Mouse (Mus musculus) cerebellum, postnatal 14 days (tissue): ENCODE data around the gene Abtb2.

ENCODE experiments used
- DNase-seq, 2 experiments: peaks; one replicate each; pipeline ENCODE4 v3.0.0; 2021; ENCODE audit warnings: mixed read lengths in 2 of 2

Gene Abtb2

GRCm38 (mm10) chr2:103667962-103668815, 102.1 kb downstream of the Abtb2 start:
- DNase-seq = peak; percentile 61 to 76

DNA sequence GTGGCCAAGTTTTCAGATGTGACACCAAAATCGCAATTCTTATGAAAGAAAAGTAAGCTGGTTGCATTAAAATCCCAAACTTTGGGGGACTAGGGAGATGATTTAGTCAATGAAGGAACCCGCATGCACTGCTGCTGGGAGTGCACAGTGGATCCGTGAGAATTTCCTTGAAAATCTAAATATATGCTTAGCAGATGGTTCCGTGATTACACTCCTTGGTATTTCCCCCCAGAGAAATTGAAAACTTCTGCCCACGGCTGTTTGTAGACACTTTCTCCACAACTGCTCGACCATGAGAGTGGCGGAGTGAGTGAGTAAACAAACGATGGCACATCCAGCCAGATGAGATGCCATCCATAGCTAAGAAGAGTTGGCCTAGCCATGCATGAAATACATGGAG, 102.8 kb downstream of the Abtb2 start:
- DNase-seq = no peak

- DNase-seq = no peak
Measured at GRCm38 (mm10) chr2:103669561-103669960, 103.5 kb downstream of the Abtb2 start.

DNA sequence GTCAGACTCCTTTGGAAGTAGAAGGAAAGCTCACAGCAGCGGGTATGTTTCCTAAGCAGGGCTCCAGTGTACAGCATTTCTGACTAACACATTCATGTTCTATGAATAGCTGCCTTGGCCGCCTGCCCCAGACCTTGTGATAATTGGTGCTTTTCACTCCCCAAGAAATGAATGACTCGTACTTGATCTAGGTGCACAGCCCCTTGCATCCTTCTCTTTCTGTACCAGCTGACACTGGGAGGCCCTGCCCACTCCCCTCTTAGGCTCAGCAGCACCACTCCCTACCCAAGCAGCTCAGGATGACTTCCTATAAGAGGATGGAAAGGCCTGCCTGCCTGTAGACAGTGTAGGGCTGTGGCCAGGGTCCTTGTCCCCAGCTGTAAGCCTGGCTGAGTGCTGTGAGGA, 104.2 kb downstream of the Abtb2 start:
- DNase-seq = peak; percentile 77 to 81

- no peak for DNase-seq
Measured at GRCm38 (mm10) chr2:103672573-103673119, 106.5 kb downstream of the Abtb2 start.

DNA sequence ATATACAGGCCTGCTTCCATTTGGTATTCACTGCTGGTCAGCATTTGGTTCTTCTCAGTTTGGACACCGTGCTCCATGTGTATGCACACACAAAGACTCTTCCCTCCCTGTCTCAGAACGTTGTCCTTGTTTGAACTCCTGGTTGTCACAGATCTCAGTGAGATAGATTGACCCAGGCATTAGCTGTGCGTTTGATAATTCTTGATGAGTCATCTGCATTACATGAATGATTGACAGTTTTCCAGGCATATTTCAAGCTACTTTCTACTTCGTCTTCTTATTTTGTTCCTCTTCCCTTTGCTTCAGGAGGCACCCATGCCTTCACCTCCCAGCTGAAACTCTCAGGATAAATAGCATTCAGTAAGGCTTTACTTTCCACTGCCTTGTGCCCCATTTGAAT, 107.5 kb downstream of the Abtb2 start:
- DNase-seq = no peak

GRCm38 (mm10) chr2:103675391-103675790, 109.3 kb downstream of the Abtb2 start:
- no peak for DNase-seq

GRCm38 (mm10) chr2:103676808-103677207, 110.7 kb downstream of the Abtb2 start:
- DNase-seq = no peak

GRCm38 (mm10) chr2:103677614-103678369, 111.7 kb downstream of the Abtb2 start:
- no peak for DNase-seq

DNA sequence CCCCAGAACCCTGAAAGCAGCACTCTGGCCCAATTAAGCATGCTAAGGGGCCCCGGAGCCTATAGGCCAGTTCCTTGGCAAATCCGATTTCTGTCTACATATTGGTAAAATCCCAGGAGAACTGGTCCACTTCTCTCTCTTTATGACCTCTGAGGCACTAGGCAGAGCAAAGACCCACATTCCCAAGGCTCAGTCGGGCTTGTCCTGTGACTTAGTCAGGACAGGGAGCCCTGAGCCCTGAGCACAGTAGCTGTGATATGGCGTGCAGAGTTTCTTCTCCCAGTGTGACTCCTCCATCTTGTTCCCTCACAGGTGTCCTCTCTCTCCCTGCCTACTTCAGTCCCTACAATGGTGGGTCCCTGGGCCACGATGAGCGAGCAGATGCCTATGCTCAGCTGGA, 112.3 kb downstream of the Abtb2 start:
- DNase-seq = no peak

GRCm38 (mm10) chr2:103680364-103681110, 114.4 kb downstream of the Abtb2 start:
- DNase-seq = no peak

- peak; percentile 33 to 55 for DNase-seq
Measured at GRCm38 (mm10) chr2:103681149-103681548, 115.0 kb downstream of the Abtb2 start.

- DNase-seq = no peak
Measured at GRCm38 (mm10) chr2:103682261-103682722, 116.2 kb downstream of the Abtb2 start.

DNA sequence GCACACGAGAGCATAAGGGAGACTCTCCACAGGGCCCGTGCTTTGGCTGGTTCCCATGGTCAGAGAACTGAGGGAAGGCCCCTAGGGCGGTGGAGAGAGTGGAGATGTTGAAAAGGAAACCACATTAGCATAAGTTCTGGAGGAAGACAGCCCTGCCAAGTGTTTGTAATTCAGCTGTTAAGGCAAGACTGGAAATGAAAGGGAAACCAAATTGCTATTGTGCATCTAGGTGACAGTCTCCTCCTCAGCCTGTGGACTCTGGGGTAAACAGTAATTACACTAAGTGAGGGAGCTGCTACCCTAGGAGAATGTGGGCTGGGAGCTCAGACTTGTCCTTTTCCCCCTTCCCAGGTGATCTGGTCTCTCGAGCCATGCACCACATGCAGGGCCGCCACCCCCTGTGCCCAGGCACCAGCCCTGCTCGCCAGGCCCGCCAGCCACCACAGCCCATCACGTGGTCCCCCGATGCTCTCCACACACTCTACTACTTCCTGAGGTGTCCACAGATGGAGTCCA, 116.9 kb downstream of the Abtb2 start:
- DNase-seq = no peak

DNA sequence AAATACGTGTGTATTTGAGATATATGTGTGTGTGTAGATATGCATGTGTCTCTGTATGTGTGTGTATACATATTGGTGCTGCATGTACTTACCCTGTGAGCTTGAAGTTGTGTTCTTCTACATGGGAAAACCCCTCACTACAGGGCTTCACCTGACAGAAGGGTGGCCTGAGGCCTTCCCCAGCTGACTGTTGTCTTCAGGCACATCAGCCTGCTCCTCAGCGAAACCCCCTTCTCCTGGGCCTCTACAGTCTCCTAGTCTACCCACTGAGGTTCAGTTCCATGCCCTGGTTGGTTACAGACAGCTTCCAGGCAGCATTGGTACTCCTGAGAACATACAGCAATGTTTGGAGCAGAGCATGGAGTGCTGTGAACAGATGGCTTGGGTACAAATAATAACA, 118.3 kb downstream of the Abtb2 start:
- DNase-seq = no peak

GRCm38 (mm10) chr2:103684926-103685577, 118.9 kb downstream of the Abtb2 start:
- no peak for DNase-seq

DNA sequence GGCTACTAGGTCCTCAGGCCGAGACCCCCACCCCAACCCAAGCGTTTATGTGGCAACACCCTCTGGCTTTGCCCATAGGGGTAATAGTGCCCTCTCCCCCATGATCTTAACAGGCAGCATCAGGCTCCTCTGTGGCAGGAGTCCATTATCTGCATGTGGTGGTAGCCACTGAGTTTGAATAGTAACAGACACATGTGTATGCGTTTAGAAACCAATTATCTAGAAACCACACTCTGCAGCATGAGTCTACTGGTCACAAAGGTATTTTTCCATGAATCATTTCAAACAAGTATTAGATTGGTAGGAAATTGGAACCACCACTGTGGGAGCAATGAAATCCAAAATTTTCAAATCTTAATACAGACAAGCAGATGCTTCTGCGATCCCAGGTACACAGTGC, 119.5 kb downstream of the Abtb2 start:
- no peak for DNase-seq

- peak in 1 of 2 experiments; percentile 47 for DNase-seq
Measured at GRCm38 (mm10) chr2:103687143-103687542, 121.0 kb downstream of the Abtb2 start.

DNA sequence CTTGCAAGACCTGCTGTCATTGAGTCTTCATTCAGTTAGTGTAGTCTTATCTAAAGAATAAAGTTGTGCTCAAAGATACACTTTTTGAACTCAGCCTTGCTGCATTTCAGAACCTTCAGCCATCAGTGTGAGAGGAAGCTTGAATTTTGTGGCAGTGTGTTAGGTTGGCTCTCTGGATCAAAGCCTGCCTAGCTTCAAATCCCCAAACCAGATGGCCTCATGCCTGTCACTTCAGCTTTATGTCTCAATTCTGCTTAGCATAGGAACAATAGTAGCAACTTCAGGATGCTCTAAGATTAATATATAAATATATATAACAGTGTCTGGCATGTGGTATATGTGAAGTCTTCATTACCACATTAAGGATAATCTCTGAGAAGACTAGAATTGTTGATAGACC, 121.8 kb downstream of the Abtb2 start:
- DNase-seq = peak; percentile 45 to 56

- peak; percentile 66 to 72 for DNase-seq
Measured at GRCm38 (mm10) chr2:103690425-103690824, 124.3 kb downstream of the Abtb2 start.

DNA sequence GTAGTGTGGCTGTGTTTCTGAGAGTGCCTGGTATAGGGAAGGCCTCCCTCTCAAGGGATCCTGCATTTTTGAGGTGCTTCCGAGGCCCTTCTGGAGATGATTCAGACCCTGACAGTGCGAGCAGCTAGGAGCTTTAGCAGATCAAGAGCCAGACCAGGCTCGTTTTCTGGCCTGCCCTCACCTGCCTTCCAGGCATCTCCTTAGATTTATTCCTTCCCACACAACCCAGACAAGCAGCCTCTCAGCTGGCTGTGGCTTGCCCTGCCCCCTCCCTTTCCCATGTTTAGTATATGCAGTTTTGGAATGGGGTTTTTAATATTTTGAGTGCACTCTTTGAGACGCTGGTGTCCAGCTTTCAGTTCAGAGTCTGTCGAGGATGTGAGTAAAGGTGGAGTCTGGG, 124.7 kb downstream of the Abtb2 start:
- no peak for DNase-seq

DNA sequence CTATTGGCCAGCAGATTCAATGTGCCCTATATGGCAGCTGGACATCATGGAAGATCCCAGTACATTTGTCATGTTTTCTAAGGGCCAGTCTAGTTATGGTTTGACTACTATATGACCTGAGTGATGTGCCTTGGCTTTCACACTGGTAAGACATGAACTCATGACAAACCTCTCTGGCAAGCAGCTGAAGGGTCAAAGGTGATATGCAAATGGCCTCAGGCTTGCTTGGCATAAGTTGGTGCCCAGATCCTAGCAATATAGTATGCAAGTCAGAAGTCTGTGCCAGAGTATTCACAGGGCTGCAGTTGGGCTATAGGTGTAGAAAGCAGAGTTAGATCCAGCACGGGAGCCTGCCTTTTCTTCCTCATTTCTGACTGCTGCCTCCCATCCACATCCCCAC, 125.2 kb downstream of the Abtb2 start:
- no peak for DNase-seq
